In genomic region chr14:22373361-22373745, GRCm38 (mm10) we compare ENCODE assay signal across 16 mouse cellular contexts.
"Had no signal": no experiment of that assay in that cellular context is flagged by ENCODE, and none has a peak within 500 bp of the region (broad histone marks: within the 10 kb centered on the region; RNA-seq: fewer than 3 reads in every experiment).

No protein-coding gene starts in this region.

- ATAC-seq: intestine, embryonic 15.5 days; liver, postnatal 0 days; midbrain, embryonic 16.5 days had no signal

- H3K4me2 ChIP-seq: intestine, embryonic 15.5 days; kidney, embryonic 15.5 days; liver, embryonic 13.5 days; lung, embryonic 15.5 days; midbrain, embryonic 11.5 days; neural tube, embryonic 13.5 days had no signal

- H3K4me1 ChIP-seq: intestine, embryonic 15.5 days; liver, embryonic 13.5 days; neural tube, embryonic 13.5 days had no signal

- H3K36me3 ChIP-seq: intestine, embryonic 15.5 days; kidney, embryonic 15.5 days; liver, embryonic 13.5 days; lung, embryonic 15.5 days; neural tube, embryonic 13.5 days had no signal

- DNase-seq: kidney, adult 2 months; kidney, postnatal 14 days; liver; liver, embryonic 13.5 days; liver, postnatal 0 days; lung, postnatal 14 days; right cerebral cortex, postnatal 14 days; thymus, postnatal 14 days had no signal

- H3K4me3 ChIP-seq: intestine, embryonic 15.5 days; kidney, embryonic 15.5 days; liver, embryonic 13.5 days; lung, embryonic 15.5 days; megakaryocyte, embryonic 14.5 days; neural tube, embryonic 13.5 days had no signal

- H3K9me3 ChIP-seq: intestine, embryonic 15.5 days; kidney, embryonic 15.5 days; liver, embryonic 13.5 days; lung, embryonic 15.5 days had no signal

- H3K27me3 ChIP-seq: intestine, embryonic 15.5 days; liver, embryonic 13.5 days; lung, embryonic 15.5 days; megakaryocyte, embryonic 14.5 days; neural tube, embryonic 13.5 days had no signal

- H3K27ac ChIP-seq: intestine, embryonic 15.5 days; kidney, embryonic 15.5 days; liver, embryonic 13.5 days; lung, embryonic 15.5 days; macrophage; neural tube, embryonic 13.5 days had no signal

- H3K9ac ChIP-seq: intestine, embryonic 15.5 days; kidney, embryonic 15.5 days; liver, embryonic 13.5 days; liver, postnatal 0 days; lung, embryonic 15.5 days; neural tube, embryonic 13.5 days had no signal
